Mouse (Mus musculus) fibroblast of lung, adult 2 months (primary cell): ENCODE results near the gene Epha7.

Experiments used
- DNase-seq: peaks from one replicate; pipeline ENCODE4 v3.0.0-alpha.2; 2011; ENCODE audit warnings: low read depth

The Epha7 gene

DNA sequence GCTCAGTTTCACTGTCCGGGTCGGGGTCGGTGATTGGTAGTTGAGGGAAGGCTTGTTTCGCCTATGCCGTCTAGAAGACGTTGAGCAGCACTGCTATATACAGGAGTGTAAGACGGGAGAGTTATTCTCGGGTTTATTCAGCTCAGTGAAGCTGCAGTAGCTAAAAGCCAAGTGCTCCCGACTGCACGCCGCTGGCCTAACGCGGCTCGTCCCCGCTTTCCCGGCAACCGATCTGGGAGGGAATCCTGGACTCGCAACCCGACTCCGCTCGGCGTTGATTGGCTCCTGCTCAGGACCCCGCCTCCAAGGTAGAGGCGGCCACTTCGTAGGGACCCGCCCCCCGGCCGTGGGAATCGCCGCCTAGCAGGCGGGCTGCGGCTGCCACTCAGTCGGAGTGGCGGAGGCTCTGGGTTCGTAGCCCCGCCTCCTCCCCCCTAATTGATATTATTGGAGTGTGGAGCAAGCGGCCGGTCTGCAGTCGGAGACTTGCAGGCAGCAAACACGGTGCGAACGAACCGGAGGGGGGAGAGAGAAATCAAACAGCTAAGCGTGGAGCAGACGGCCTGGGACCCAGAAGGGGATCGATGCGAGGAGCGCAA, at the start of gene Epha7:
Epha7 (plus strand) TSS at position 441 of the 599 bp plus-strand sequence.
- peak; percentile 93 for DNase-seq

DNA sequence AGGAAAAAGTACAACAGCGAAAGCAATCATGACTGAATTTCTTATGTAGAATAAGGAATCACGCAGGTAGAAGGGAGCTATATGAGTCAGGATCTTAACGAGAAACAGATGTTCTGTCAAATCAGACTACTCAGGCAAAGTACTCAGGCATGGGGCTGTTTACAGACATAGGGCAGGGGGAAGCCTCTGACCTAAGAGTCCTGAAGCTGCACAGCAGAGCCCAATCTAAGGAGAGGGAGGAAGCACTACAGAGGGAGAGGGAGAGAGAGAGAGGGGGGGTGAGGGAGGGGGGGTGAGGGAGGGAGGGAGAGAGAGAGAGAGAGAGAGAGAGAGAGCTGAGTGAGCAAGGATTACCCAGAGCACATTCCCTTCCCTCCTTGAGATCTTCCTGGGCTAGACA, 29.0 kb upstream of the Epha7 start:
- DNase-seq: no peak

DNA sequence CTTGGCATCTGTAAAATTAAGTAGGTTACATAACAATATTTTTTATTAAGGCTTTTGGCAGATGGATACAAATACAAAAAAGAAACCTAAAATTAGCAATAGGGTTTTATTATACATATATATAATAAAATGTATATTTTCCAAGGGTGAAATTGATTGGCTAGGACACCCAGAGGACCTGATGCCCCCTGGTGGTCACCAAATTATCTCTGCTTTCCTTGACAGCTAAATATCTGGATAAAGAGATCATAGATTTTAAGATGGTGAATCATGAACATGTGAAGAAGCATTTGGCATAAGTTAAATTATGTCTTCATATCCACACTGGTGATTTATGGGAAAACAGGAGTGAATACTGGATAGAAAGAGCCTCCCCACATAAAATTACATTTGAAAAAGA, 4.1 kb upstream of the Epha7 start:
- no peak for DNase-seq

DNA sequence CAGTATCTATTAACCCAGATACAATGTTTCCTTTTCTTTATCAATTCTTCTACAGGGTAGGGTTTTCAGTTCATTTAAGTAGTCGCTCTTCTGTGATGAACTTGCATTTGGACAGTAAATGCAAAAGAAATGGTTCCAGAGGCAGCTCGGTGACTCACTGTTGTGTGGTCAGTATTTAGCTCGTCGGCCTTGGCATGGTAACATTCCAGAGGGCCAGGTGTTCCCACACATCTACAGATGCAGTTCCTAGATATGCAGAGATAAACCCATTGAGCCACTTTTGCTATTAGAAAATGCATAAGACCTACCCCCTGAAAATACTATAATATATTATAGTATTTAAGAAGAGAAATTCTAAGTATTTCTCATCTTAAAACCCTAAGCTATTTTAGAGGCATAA, 3.2 kb upstream of the Epha7 start:
- no peak for DNase-seq

DNA sequence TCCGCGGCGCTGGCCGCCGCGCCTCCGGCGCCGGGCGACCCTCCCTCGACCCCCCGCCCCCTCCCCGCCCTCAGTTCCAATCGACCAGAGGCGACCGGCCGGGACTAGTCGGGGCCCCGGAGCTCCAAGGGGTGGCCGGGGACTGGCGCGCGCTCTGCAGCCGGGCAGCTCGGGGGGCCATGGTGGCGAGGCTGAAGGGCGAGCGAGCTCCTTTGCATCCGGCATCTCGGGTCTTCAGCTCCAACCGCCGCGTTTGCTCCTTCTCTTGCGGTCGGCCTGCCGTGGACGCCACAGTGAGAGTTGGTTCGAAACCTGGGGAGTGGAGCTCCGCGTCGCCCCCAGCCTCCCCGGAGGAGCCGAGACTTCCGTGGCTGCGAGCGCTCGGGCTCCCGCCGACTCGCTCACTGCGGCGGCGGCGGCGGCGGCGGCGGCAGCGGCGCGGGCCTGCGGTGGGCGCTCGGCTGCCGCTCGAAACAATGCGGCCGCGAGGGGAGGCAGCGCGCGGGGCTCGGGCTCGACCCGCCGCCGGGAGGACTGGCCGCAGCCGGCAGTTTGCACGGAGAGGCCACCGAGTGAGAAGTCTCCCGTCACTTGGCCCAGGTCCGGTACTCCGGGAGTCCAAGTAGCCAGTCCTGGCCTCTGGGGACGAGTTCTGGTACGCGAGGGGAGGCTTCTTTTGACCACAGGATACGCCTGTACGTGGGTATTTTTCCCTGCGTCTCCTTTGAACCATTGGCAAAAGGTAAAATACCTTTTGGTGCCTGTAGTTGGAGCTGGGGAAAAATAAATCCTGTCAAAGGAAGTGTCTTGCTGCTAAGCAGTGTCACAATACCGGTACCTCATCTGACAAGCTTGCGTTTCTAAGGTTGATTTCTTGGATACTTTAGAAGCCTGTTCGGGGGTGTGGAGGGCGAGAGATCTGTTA, 882 bp downstream of the Epha7 start:
- DNase-seq: no peak

DNA sequence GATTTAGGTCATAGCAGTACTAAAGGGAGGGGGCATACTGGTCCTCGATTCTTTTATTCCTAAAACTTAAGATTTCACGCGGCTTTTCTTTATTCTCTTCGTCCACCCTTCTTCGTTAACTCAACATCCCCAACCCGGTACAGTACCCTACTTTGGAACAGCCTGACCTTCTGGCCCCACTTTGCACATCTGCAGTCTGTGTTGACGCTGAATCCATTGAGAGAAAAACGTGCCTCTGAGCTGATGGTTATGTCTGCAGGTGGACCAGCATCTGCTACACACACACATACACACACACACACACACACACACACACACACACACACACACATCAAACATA, 1.5 kb downstream of the Epha7 start:
- DNase-seq: no peak

DNA sequence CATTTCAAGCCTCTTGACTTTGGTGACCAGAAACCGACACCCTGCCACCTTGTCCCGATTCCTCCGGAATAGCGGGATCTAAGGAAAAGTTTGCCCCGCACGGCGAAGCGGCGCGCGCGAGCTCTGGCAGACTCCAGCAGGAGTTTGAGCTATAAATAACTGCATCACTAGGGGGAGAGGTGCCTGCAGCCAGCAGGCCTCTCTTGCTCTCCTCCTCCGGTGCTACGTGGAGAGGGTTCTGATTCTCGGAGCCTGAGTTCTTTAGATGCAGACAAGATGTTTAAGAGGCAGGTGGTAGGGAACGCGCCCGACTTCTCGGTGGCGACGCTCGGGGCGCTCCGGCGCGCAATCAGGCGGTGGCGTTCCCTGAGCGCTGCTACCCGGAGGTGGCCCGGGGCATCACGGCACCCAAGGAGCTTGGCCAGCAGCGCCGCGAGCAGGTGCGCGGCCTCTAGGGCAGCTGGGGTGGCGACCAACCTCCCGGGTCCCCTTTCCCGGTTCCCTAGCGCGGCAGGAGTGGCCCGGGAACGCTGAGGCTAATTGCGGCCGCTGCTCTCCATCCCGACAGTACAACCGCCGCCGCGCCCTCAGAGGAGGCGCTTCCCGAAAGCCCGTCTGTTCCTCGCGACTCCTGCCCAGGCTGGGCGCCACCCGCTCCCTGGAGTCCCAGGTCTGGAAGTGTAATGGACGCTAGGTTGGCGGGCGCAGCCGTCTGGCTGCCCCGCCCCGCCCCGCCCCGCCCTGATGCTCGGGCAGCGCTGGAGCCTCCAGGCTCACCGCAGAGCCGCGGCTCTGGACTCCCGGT, 2.1 kb downstream of the Epha7 start:
- DNase-seq: peak; percentile 28

DNA sequence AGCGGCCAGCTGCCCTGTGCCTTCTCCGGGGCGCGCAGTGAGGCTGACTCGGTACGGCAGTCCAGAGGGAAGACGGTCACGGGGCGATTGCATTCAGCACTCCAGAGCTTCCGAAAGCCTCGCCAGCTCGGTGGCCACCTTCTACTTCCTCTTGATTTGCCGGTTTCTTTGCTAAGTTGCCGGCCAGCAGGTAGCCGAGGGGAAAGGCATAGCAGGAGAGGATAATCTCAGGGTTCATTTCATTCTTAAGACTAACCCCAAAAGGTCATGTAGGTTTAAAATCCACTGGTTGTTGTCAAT, 2.6 kb downstream of the Epha7 start:
- no peak for DNase-seq

DNA sequence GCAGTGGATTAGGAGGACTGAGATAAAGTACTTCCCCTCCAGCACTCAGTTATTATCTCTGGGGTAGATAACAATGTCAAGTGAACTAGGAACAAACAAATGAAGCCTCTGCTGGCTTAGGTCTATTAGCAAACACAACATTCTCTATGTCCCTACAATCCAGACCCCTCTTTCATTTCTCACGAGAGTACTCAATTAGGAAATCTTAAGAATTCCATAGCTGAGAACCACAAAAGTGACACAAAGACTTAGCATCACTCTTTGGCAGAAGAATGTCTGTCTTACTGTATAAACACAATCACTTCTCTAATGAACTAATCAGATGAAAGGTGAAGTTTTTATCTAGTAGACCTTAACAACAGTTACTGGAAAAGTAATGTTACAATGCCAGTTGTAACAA, 10.7 kb downstream of the Epha7 start:
- no peak for DNase-seq

DNA sequence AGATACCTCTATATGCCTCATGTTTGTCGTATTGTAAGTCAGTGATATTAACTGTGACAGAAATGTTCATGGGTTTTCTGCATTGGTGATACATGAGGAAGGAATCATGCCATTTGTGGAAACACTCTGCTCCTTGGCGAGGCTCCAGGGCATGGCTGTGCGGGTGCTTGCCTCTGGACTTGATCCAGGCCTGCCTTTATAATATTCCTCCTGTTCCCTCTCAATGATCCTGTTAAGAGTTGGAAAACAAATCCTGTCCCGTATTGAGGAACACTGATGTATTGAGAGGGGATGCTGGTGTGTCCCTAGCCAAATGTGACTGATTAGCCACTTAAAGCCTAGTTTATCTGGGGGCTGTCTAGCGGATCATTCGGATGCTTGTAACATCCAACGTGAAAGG, 11.7 kb downstream of the Epha7 start:
- DNase-seq: no peak

DNA sequence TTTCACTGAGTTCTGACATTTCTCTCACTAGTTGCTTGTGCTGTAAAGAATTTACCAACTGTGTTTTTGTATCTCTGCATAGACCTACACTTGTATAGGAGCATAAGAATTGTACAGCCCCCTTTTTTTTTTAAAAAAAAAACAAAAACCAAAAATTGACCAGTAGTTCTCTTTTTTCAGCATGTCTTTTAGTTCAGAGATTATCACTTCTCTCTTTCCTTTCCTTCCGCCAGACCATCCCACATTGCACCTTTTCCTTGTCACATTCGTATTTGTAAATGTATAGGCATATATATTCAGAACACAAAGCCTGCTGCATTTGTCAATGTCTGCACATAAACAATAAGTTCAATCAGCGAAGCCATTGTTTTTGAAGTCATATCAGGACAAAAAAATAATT, 24.7 kb downstream of the Epha7 start:
- DNase-seq: no peak

DNA sequence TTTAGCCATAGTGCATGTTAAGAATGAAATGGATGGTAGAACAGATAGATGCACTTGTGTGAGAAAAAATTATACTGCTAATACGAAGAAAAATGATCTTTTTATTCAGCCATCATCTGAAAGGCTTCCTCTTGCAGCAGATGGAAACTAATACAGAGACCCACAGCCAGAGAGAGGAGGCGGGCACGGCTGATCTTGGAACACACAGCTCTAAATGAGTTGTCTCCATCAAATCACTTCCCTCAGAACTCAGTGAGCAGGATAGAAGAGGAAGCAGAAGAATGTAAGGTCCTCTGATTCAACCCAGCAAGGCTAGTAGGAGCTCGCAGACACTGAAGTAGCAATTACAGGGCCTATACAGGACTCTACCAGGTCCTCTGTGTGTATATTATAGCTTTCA, 33.4 kb downstream of the Epha7 start:
- DNase-seq: no peak

DNA sequence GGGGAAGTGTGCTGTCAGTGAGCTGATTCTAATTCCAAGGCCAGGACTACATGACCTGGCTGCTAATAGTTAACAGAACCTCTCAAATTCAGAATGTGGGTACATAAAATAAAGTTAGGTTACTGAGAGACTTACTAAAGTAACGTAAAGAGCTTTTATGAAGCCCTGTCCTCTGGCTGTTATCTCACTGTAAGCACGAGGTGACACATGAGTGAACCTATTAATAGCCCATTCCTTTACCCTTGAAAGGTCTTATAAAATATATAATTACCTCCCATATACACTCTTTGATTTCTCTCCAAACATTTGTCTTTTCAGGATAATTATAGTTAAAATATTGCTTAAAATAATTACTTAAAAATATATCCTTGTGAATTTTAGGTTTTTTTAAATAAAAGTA, 37.5 kb downstream of the Epha7 start:
- DNase-seq: no peak

DNA sequence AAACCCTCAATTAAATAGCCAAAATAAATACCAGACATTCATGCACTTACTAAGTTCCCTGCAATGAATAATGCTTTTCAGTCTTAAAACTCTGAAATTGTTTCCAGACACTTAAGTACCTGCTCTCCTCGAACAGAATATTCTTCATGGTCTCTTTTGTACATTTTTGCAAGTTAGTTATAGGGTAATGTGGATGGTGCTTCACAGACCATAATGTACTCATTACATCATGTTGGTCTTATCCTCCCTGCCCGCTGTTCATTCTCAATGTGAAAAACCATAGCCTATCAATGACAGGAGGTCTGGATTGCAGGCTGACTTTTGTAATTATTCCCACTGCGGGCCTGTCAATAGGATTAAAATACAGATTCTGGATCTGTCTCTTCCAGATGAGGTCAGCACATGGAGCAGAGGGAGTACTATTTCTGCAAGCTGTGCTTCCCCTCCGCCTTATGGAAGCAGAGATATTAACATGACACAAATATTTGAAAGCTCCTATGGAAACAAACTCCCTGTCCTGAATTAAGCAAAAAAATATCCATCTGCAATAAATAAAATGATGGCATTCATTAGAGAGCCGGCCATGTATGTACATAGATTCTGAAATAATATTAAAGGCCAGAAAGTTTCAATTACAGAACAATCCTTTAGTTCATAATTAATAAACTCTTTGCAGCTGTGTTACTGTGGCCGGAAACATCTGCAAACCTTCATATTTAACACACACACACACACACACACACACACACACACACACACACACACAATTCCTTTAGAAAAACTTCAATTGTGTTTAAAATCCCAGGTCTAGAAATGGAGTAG, 50.1 kb downstream of the Epha7 start:
- DNase-seq: no peak

DNA sequence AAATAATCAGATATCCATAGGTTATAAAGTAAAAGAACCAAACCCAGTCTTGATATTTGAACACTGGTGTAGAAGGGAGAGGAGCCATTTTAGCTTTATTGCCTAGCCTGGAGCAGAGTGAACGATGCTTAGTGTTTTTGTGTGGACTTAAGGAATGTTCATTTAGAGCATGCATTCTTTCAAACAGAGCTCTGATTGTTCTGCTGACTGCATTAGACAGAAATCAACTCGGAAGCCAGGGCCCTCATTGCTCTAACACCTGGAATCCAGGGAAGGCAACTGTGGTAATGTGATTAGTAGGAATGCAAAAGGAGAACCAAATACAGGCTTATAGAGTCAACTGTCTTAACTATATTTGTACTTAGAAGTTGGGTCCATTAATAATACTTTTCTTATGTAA, 53.5 kb downstream of the Epha7 start:
- no peak for DNase-seq

DNA sequence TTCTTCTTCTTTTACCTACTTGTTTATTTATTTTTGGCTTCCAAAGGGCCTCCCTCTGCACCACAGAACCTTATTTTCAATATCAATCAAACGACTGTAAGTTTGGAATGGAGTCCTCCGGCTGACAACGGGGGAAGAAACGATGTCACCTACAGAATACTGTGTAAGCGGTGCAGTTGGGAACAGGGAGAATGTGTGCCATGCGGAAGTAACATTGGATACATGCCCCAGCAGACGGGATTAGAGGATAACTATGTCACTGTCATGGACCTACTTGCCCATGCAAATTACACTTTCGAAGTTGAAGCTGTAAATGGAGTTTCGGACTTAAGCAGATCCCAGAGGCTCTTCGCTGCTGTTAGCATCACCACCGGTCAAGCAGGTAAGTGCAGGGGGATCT, 58.7 kb downstream of the Epha7 start:
- no peak for DNase-seq

DNA sequence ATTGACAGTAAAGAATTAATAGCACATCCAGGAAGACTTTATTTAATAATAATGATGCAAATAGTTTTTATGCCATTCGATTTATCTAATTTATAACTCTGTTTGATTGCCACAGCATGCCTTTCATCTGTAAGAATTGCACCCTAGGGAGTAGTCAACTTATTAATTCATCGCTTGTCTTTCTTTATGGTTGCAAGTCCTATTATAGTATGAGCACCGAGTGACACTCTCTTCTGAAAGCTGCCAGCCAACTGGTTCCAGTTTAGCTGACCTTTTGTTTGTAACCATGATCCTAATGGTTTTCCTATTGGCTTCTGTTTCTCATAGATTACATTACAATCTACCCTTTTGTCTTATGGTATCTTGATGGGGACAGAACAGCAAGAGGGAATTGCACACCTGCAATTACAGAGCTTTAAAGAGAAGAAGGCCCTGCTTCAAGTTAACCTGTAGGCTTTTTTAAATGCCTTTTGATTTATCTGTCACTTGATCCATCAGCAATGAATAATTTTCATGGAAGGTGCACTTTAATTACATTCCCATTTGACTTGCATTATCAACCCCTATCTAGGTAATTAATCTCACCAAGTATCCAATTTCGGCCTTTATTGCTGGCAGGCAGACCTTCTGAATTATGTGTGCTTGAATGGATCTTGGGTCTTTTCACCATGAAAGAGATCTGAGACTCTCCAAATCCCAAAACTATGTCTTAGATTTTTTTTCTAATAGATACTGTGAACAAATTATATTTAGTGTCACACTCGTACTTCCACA, 68.5 kb downstream of the Epha7 start:
- no peak for DNase-seq

DNA sequence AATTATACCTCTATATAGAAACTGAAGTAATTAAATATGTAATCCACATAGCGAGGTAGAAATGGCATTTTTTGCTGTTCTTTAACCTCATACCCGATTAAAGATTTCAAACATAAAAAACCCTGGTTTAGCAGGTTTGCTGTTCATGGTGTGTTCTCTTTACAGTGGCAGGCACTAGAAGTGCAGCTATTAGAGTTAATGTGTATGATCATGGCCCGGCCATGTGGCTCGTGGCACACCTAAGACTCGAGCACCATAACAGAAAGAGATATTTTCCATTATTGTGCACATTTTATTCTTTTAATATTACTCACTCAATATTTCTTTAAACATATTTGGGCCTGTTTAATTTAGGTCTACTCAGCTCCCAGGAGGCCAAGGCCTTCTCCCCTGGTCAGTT, 76.7 kb downstream of the Epha7 start:
- DNase-seq: no peak

DNA sequence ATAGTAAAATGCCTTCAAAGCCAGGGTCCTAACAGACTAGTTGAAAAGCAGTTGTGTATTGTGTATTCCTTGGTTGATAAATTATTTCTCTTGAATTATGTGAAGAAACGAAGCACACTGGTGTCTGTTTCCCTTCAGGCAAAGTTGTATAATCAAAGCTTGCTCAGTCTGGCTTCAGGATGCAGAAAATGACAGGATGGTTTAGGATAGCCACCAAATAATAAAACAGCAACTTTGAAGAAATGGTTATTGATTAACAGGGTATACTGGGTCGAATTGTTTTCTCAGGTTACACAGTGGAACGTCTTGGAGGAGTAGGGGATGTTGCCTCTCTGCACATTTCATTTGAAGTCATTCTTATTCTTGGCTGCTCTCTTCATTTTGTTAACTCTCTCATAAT, 77.2 kb downstream of the Epha7 start:
- DNase-seq: no peak

DNA sequence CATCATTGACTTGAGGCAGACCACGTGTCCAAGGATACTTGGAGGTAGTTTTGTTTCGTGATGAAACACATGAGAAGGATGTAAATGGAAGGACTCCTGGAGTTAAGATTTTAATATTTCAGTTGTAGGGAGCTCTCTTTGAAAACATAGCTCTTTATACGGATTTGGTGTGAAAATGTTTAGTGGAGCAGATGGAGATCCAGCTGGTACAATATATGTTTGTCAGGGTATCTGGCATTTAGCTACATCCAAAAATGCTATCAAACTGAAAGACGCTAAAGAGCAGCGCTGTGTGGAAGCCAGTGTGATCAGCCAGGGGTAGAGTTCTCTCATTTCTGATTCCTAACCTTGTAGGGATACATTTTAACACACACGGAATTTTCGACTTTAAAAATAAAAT, 82.5 kb downstream of the Epha7 start:
- no peak for DNase-seq

DNA sequence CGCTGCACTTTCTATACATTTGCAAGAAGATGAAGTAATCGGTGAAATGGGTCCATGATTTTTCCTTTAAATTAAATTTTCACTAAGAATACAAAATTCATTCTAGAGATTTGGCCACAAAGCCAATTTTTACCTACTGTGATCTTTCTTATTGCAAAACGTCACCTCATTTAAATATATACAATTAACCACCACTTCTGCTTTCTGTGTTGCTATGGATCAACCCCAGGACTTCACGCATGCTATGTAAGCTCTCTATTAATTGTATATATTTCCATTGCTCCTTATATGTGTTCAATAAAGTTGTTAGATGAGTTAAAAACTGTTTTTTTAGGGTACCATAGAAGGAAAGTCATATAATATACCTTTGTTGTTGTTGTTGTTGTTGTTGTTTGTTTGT, 86.4 kb downstream of the Epha7 start:
- no peak for DNase-seq

DNA sequence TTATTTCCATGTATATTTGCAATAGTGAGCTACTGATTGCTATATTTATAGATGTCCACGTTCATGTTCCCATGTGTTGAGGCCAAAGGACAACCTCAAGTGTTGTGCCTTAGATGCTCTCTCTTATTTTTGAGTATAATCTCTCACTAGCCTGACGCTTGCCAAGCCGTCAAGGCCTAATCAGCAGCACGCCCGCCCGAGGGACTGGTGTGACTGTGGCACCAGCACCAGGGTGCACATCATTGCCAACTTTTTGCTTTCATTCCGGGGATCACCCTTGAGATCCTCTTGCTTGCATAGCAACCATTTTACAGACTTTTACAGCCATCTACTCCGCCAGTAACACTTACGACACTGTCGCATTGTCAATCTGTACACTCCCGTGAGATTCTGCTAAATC, 86.9 kb downstream of the Epha7 start:
- no peak for DNase-seq
